Mouse (Mus musculus): ENCODE results near the gene Map2k6.

Gene Map2k6

GRCm38 (mm10) chr11:110572548-110572947 is 173.6 kb downstream of the Map2k6 start:
- DNase-seq = peak; percentile 61
